Mouse (Mus musculus) heart, embryonic 12.5 days (tissue): ENCODE data around the gene Erv3. TPM values are rescaled to one million over a fixed set of nuclear protein-coding genes. Genes with fewer than 3 reads are reported as not detected.

ENCODE experiments used
- ATAC-seq: fragments of 200-750 bp; cut with Nextera tagmentation; 2 replicates; pipeline ENCODE4 v1.8.0; 2017; ENCODE audit warnings: moderate TSS enrichment, moderate library complexity; ENCODE audit not compliant: insufficient number of reproducible peaks, low FRiP score
- H3K27ac ChIP-seq: fragments of 300-500 bp; sonication (generic); 2 replicates; pipeline ENCODE4 v1.5.1; 2016; ENCODE audit warnings: mild to moderate bottlenecking, moderate library complexity; ENCODE audit not compliant: poor library complexity, severe bottlenecking
- H3K27me3 ChIP-seq: fragments of 300-500 bp; sonication (generic); replicated peaks from 2 replicates; pipeline ENCODE4 v1.6.1; 2016; ENCODE audit warnings: mild to moderate bottlenecking, moderate library complexity
- H3K36me3 ChIP-seq: fragments of 300-500 bp; sonication (generic); 2 replicates; pipeline ENCODE4 v1.6.1; 2016; ENCODE audit warnings: mild to moderate bottlenecking, moderate library complexity
- H3K4me1 ChIP-seq: fragments of 300-500 bp; sonication (generic); replicated peaks from 2 replicates; pipeline ENCODE4 v1.6.1; 2016; ENCODE audit warnings: mild to moderate bottlenecking
- H3K4me2 ChIP-seq: fragments of 300-500 bp; sonication (generic); 2 replicates; pipeline ENCODE4 v1.6.1; 2016; ENCODE audit warnings: mild to moderate bottlenecking, moderate library complexity
- H3K4me3 ChIP-seq: fragments of 300-500 bp; sonication (generic); 2 replicates; pipeline ENCODE4 v1.5.1; 2016; ENCODE audit warnings: mild to moderate bottlenecking
- H3K9ac ChIP-seq: fragments of 300-500 bp; sonication (generic); 2 replicates; pipeline ENCODE4 v1.6.1; 2016; ENCODE audit warnings: mild to moderate bottlenecking, moderate library complexity
- H3K9me3 ChIP-seq: fragments of 300-500 bp; sonication (generic); replicated peaks from 2 replicates; pipeline ENCODE4 v1.6.1; 2016; ENCODE audit warnings: mild to moderate bottlenecking, moderate library complexity
- WGBS: fragments of 180-500 bp; shearing (Covaris S2); methylation state at CpG from one replicate; pipeline ENCODE4 v1.1.7; 2016; 5-methylcytosine and 5-hydroxymethylcytosine counted together
- polyA plus RNA-seq: library from polyadenylated mRNA; unstranded; fragments of >200 nt; fragmentation: Nextera tagmentation; extraction: Ambion mirVana; gene quantifications from 2 replicates; pipeline ENCODE4 v1.2.1, GENCODE M21; 2016

Erv3 gene
- polyA plus RNA-seq, 1 experiment from 2014 or later = not detected

DNA sequence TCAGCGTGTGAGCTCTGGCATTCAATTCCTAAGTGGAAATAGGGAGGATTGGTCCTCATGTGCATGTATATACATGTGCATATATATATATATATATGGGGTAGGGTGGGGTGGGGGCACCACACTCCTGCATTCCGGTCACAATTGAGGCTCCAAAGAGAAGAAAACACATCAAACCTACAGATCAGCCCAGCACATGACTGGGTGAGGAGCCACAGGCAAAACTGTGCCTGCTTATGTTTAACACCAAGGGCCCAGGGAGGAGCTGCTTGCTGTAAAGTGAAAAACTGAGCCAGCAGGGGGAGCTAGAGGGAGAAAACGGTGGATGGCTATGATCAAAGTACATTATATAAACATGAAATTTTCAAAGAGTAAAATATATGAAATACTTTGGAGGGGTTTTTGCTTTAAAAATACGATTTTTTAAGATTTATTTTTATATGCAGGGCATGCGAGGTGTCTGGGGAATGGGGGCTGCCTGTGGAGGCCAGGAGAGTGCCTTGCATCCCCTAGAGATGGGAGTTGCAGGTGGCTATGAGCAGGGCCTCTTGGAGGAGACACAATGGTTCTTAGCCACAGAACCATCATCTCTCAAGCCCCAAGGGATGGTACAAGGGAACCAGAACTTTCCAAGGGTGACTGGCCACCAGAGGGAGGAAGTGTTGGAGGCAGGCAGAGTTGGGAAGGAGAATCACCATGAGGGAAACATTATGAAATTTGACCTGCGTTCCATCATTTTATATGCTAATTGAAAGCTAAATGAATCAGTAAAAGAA is 38.4 kb downstream of the Erv3 start:
- no peak overlapping the region for H3K27ac ChIP-seq
- peaks cover 4% of the 10 kb centered on the region; the same call in 1 of the 2 replicates for H3K27me3 ChIP-seq
- no peak overlapping the region for H3K4me2 ChIP-seq
- H3K36me3 ChIP-seq = no peaks in the 10 kb centered on the region
- no peaks in the 10 kb centered on the region for H3K9me3 ChIP-seq
- WGBS = 29% methylated on average over 6 of the region's 6 CpGs
- H3K4me1 ChIP-seq = peaks cover 15% of the 10 kb centered on the region
- H3K9ac ChIP-seq = no peak overlapping the region
- H3K4me3 ChIP-seq = no peak overlapping the region
- ATAC-seq = no peak

DNA sequence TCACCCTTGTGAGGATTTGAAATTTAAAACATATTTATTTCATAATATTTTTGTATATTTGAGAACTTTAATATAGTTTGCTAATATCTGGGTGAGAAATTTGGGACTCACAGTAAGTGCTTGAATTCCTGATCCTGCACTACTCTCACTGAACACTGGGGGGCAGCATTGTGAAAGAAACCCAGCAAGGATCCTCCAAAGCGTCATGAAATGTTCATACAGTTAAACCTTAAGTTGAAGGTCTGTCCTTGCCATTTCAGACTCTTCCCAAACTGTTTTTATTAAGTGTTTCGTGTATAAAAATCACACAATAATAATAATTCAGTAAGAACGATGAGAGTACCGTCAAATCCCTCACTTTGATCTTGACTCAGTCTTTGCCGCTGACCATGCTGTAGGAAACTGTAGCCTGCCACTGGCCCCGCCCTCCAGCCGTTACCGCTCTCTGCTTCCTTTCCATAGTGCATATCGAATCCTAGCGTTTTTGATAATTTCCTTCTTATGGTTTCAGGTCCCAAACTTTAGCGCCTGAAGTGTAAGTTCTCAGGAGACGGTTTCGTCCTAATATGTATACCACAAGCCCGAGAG is 39.4 kb downstream of the Erv3 start:
- H3K27me3 ChIP-seq = peaks cover 5% of the 10 kb centered on the region
- H3K36me3 ChIP-seq = no peaks in the 10 kb centered on the region
- H3K9me3 ChIP-seq = no peaks in the 10 kb centered on the region
- H3K4me3 ChIP-seq = peak overlapping the region; percentile 27; the same call in 1 of the 2 replicates
- ATAC-seq = no peak
- WGBS = 19% methylated on average over 14 of the region's 14 CpGs
- H3K4me2 ChIP-seq = peak overlapping the region; percentile 61
- no peak overlapping the region for H3K27ac ChIP-seq
- H3K4me1 ChIP-seq = peaks cover 6% of the 10 kb centered on the region
- H3K9ac ChIP-seq = 0 out of 2 replicates have a peak overlapping the region, but pooled peaks have one; percentile 13

DNA sequence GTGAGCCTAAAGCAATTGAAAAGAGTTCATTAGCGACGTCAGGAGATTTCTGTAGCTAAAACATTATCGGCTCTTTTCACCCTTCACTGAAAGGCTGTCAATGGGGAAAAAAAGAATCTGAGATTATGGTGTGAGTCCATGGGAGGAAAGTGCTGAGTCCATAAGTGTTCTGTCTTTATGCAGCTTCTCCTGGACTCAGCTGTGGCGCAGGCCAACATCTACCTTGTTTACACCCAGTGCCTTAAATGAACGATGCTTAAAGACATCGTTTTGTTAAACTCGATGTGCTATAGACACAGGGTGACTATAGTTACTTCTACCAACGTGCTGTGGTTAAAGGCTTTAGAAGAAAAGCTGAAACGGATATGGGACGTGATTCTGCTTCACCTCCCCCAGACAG is 45.2 kb downstream of the Erv3 start:
- no peaks in the 10 kb centered on the region for H3K36me3 ChIP-seq
- WGBS = 78% methylated on average over 10 of the region's 10 CpGs
- H3K4me3 ChIP-seq = no peak overlapping the region
- no peaks in the 10 kb centered on the region for H3K9me3 ChIP-seq
- no peaks in the 10 kb centered on the region for H3K4me1 ChIP-seq
- no peak overlapping the region for H3K4me2 ChIP-seq
- no peak overlapping the region for H3K9ac ChIP-seq
- H3K27me3 ChIP-seq = peaks cover 35% of the 10 kb centered on the region
- no peak overlapping the region for H3K27ac ChIP-seq
- no peak for ATAC-seq

DNA sequence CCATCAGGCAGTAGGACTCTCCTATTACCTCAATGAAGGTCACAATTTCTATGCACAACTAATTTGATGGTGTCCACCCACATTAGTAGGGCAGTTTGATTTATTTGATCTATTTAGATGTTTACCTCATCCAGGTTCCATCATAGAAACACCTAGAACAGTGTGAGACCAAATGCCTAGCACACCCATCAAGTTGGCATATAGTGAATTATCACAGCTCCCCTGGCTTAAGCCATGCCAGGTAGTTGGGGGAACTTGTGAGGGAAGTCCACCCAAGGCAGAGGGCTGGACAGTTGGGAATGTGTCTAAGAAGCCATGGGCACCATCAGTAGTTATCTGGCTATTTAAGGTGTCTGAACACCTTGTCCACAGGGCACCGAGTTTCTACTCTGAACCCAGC is 46.1 kb downstream of the Erv3 start:
- 50% methylated on average over 1 of the region's 1 CpGs for WGBS
- no peak for ATAC-seq

DNA sequence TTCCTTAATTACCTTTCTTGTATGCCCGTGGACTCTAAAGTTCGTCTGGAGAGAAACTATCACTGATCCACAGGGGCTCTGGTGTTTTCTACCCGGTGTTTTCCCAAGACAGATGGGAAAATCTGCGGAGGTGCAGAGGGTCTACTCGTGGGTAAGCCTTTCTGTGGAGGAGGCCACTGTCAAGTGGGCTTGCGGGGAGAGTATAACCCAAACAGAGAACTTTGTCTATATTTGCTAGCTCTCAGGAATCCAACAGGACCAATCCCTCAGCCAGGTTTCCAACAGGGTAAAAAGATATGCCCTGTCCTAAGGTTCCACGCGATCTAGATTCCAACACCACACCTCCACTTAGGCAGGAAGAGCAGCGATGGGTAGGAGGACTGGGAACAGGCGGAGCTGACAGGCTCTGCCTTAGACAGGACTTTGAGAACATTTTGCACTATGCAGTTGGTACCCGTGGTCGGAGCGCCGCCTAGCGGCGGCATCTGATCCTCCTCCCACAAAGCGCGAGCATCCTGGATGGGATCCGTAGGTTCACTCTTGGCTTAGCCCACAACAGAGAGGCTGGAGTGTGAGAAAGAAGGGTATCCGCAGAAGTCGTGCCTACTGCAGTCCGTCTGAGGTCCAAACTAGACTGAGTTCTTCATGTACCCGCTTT is 46.9 kb downstream of the Erv3 start:
- Histone ChIP-seq H3K27ac (no peak overlapping the region), H3K4me1 (no peaks in the 10 kb centered on the region), H3K27me3 (peaks cover 35% of the 10 kb centered on the region), H3K4me2 (no peak overlapping the region), H3K9me3 (no peaks in the 10 kb centered on the region), H3K9ac (no peak overlapping the region), H3K4me3 (no peak overlapping the region), H3K36me3 (no peaks in the 10 kb centered on the region)
- ATAC-seq = peak; percentile 69
- WGBS = 18% methylated on average over 23 of the region's 23 CpGs

More for the DNA sequence above, 46.1 kb downstream of the Erv3 start:
- no peaks in the 10 kb centered on the region for H3K9me3 ChIP-seq
- H3K4me2 ChIP-seq = no peak overlapping the region
- peaks cover 35% of the 10 kb centered on the region for H3K27me3 ChIP-seq
- H3K4me3 ChIP-seq = no peak overlapping the region
- no peak overlapping the region for H3K9ac ChIP-seq
- no peaks in the 10 kb centered on the region for H3K4me1 ChIP-seq
- H3K36me3 ChIP-seq = no peaks in the 10 kb centered on the region
- no peak overlapping the region for H3K27ac ChIP-seq

DNA sequence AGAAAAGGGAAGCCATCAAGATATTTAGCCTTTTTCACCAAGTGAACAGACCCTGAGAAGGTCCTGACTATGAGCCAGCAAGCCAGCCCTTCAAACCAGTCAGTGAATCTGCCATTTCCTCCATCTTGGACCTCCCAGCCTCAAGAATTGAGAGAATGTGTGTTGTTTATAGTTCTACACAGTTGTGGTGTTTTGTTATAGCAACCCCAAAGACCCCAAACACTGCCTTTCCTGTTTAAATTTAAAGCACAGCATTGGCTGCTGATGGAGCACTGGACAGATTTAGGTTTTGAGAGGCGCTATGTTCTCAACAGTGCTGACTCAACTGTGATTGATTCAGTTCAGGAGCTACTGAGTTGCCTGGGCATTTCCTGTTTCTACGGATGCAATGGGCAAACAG is 47.9 kb downstream of the Erv3 start:
- no peaks in the 10 kb centered on the region for H3K9me3 ChIP-seq
- H3K4me3 ChIP-seq = no peak overlapping the region
- WGBS = 68% methylated on average over 2 of the region's 2 CpGs
- H3K27ac ChIP-seq = no peak overlapping the region
- H3K36me3 ChIP-seq = no peaks in the 10 kb centered on the region
- ATAC-seq = no peak
- H3K27me3 ChIP-seq = peaks cover 31% of the 10 kb centered on the region
- H3K4me2 ChIP-seq = no peak overlapping the region
- H3K9ac ChIP-seq = no peak overlapping the region
- H3K4me1 ChIP-seq = no peaks in the 10 kb centered on the region

DNA sequence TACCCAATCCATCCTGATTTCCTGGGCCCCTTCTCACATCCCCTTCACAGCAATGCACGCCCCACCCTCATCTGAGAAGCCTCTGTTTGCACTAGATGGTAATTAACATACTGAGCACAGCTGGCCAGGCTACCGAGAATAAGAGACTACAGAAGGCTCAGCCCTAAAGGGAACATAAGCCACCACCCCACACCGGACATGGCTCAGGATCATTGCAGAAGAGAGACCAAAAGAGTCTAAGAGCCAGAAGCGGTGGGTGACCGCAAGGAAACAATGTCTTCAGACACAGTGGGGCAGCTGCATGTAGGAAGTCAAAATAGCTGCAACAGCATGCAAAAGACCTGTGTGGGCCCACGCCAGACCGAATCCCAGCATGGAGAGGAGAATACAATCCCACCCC is 50.7 kb downstream of the Erv3 start:
- 54% methylated on average over 7 of the region's 7 CpGs for WGBS
- H3K27ac ChIP-seq = no peak overlapping the region

DNA sequence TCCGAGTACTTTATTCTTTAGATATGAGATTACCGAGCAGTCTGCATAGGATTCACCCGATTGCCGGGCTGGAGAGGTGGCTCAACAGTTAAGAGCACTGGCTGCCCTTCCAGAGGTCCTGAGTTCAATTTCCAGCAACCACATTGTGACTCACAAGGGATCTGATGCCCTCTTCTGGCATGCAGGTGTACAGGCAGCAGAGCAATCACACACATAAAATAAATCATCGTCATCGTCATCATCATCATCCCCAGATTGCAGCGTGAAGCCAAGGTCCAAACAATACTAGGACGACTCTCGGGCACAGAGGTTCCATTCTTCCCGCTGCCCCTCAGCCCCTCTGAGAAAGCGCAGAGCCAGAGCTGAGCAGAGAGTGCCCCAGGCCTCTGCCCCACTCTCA is 51.9 kb downstream of the Erv3 start:
- H3K27me3 ChIP-seq = peaks cover 7% of the 10 kb centered on the region; the same call in 1 of the 2 replicates
- WGBS = 71% methylated on average over 11 of the region's 11 CpGs
- H3K4me2 ChIP-seq = no peak overlapping the region

More for the DNA sequence above, 50.7 kb downstream of the Erv3 start:
- H3K27me3 ChIP-seq = peaks cover 17% of the 10 kb centered on the region; the same call in 1 of the 2 replicates
- no peak overlapping the region for H3K4me2 ChIP-seq
- no peaks in the 10 kb centered on the region for H3K4me1 ChIP-seq
- H3K9ac ChIP-seq = no peak overlapping the region
- no peak for ATAC-seq
- H3K36me3 ChIP-seq = no peaks in the 10 kb centered on the region
- no peak overlapping the region for H3K4me3 ChIP-seq
- no peaks in the 10 kb centered on the region for H3K9me3 ChIP-seq

DNA sequence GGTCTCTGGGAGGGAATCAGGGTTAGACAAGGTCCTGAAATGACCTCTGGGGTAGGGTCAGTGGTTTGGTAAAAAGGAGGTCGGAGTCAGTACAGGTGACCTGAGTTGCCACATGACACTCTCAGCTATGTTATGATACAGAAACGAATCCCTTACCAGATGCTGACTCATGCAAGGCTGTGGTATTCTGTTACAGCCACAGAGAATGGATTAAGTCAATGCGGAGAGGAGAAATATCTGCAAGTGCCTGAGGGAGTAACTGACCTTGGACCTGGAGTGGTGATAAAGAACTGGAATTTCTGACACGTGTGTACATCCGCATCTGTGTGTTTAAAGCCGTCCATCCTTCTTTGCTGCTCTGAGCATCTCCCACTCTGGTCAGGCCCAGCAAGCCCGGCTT is 52.7 kb downstream of the Erv3 start:
- Histone ChIP-seq H3K4me2 (no peak overlapping the region), H3K4me1 (no peaks in the 10 kb centered on the region), H3K4me3 (no peak overlapping the region), H3K27me3 (0 out of 2 replicates have a peak, but pooled peaks cover 2% of the 10 kb centered on the region), H3K36me3 (no peaks in the 10 kb centered on the region), H3K27ac (no peak overlapping the region), H3K9ac (no peak overlapping the region), H3K9me3 (no peaks in the 10 kb centered on the region)
- ATAC-seq = no peak
- WGBS = 65% methylated on average over 7 of the region's 7 CpGs

More for the DNA sequence above, 51.9 kb downstream of the Erv3 start:
- no peaks in the 10 kb centered on the region for H3K36me3 ChIP-seq
- no peaks in the 10 kb centered on the region for H3K9me3 ChIP-seq
- ATAC-seq = no peak
- H3K4me3 ChIP-seq = no peak overlapping the region
- no peak overlapping the region for H3K27ac ChIP-seq
- no peak overlapping the region for H3K9ac ChIP-seq
- no peaks in the 10 kb centered on the region for H3K4me1 ChIP-seq

DNA sequence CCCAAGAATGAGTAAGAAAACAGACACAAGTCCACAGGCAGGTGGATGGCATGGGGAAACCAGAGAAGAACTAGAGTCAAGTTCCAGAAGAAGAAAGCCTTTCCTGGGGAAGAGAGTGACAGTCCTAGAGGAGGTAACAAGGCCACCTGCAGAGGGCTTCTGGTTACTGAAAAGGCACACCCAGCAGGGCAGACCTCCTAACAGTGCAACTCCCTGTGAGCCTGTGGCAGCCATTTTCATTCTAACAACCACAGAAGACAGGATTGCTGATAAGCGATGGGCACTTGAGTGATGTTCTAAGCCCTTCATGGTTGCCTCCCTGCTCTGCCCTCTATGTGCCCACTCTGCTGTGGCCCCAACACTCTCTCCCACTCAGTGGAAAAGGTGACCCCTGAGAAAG is 54.2 kb downstream of the Erv3 start:
- Histone ChIP-seq H3K9ac (no peak overlapping the region), H3K4me3 (no peak overlapping the region), H3K36me3 (no peaks in the 10 kb centered on the region), H3K4me2 (no peak overlapping the region), H3K4me1 (no peaks in the 10 kb centered on the region), H3K9me3 (no peaks in the 10 kb centered on the region), H3K27me3 (no peaks in the 10 kb centered on the region), H3K27ac (no peak overlapping the region)
- 58% methylated on average over 1 of the region's 1 CpGs for WGBS
- no peak for ATAC-seq

DNA sequence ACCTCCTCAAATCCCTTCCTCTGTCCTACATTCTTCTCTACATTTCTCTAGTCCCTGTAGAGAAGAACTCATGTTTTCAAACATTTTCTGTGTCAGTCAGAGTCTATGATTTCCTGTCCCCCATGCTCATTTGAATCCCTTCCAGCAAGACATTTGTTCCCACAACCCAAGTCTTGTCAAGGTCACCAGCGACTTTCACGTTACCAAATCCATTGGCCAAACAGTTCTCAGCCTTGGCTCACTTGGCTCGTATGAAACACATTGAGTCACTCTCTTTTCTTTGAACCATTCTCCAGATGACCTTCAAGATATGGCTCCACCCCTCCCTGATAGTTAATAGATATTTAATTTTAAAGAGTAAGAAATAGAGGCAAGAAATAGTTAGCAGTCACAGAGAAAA is 55.7 kb downstream of the Erv3 start:
- 68% methylated on average over 3 of the region's 3 CpGs for WGBS
- H3K27ac ChIP-seq = no peak overlapping the region
- no peak overlapping the region for H3K4me3 ChIP-seq
- ATAC-seq = no peak
- no peaks in the 10 kb centered on the region for H3K36me3 ChIP-seq
- H3K4me1 ChIP-seq = no peaks in the 10 kb centered on the region
- no peak overlapping the region for H3K4me2 ChIP-seq
- no peaks in the 10 kb centered on the region for H3K9me3 ChIP-seq
- no peaks in the 10 kb centered on the region for H3K27me3 ChIP-seq
- H3K9ac ChIP-seq = no peak overlapping the region
